Mouse (Mus musculus) adrenal gland, adult (tissue): Measurements from ENCODE around the gene Fpr-rs7.

Experiments
- DNase-seq, 2 experiments: peaks; one replicate each; pipeline ENCODE4 v3.0.0; 2022 to 2023; ENCODE audit warnings: low spot score in 1 of 2; ENCODE audit not compliant: inconsistent age in 2 of 2

Gene Fpr-rs7

GRCm38 (mm10) chr17:20114126-20114525 is at the start of gene Fpr-rs7:
Fpr-rs7 (minus strand) TSS chr17:20114226.
- no peak for DNase-seq

- DNase-seq = no peak
These were observed 39.9 kb downstream of the Fpr-rs7 start for GRCm38 (mm10) chr17:20074090-20074489.

- DNase-seq = no peak
These were observed 42.2 kb downstream of the Fpr-rs7 start for GRCm38 (mm10) chr17:20071656-20072396.
